In the genomic region with DNA sequence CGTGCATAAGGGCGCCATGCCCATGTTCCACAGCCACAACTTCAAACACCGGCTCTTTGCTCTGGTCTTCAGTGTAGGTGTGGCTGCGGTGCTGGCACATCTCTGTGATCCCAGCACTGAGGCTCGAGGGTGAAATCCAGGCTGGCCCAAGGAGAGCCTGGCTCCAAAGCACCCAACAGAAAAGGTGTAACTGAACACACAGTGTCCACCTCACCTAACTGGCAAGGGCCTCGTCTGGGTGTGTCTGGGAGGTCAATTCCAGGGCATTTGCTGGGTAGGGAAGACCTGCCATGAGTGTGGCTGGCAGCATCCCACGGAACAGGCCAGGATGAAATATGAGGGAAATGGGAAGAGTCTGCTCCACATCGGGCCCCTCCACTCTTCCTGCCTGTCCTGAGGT, we compare ENCODE assay signal across 25 mouse cellular contexts. TPM values are rescaled to one million over a fixed set of nuclear protein-coding genes. Genes with fewer than 3 reads are reported as not detected.
DNase-seq lines count a peak whose midpoint lies in the region; ATAC-seq lines count a peak whose summit lies in the region.
"Had no signal": no experiment of that assay in that cellular context is flagged by ENCODE, and none has a peak within 500 bp of the region (broad histone marks: within the 10 kb centered on the region; RNA-seq: fewer than 3 reads in every experiment).

No protein-coding gene starts in this region.

- H3K9me3 ChIP-seq in forebrain, embryonic 10.5 days, result no peaks in the 10 kb centered on the region
- H3K9me3 ChIP-seq in forebrain, embryonic 14.5 days (replicated peaks; ENCODE audit: control insufficient read depth, low read length), result no peaks in the 10 kb centered on the region
- H3K9me3 ChIP-seq in heart, embryonic 13.5 days, result no peaks in the 10 kb centered on the region
- H3K9me3 ChIP-seq in midbrain, embryonic 10.5 days (replicated peaks), result no peaks in the 10 kb centered on the region
- H3K9me3 ChIP-seq in midbrain, embryonic 15.5 days, result no peaks in the 10 kb centered on the region
- H3K9me3 ChIP-seq: embryonic facial prominence, embryonic 10.5 days; embryonic facial prominence, embryonic 12.5 days; forebrain, embryonic 12.5 days; forebrain, embryonic 15.5 days had no signal

- DNase-seq in forebrain, embryonic 10.5 days (ENCODE audit: extremely low spot score, low spot score), result no peak
- DNase-seq in forebrain, embryonic 14.5 days (ENCODE audit: low spot score), result no peak
- no peak for DNase-seq in heart, postnatal 10 days
- DNase-seq in midbrain, embryonic 10.5 days (ENCODE audit: low spot score), result no peak
- no peak for DNase-seq in spleen, adult 12 weeks (ENCODE audit: low spot score)
- DNase-seq: adrenal gland, adult 8-10 months; adrenal gland, postnatal 14 days; adrenal gland, postnatal 36 days; B cell, adult 2 months; cerebellum, adult 11-12 months; cerebellum, adult 2 months; cerebellum, adult 9-10 months; cerebellum, postnatal 10 days; cerebellum, postnatal 25 days had no signal

- intact Hi-C loops in heart, postnatal 10 days (cut with DNase I), result loop anchor here (10.0 kb wide), 1 partner anchor 498 kb away; no protein-coding TSS in a partner anchor

- WGBS in forebrain, embryonic 10.5 days, result 89% methylated on average over 8 of the region's 8 CpGs
- WGBS in forebrain, embryonic 14.5 days, result 81% methylated on average over 8 of the region's 8 CpGs
- WGBS in heart, embryonic 13.5 days, result 78% methylated on average over 8 of the region's 8 CpGs
- 85% methylated on average over 8 of the region's 8 CpGs for WGBS in midbrain, embryonic 10.5 days
- WGBS in midbrain, embryonic 15.5 days, result 85% methylated on average over 8 of the region's 8 CpGs

- no peak for ATAC-seq in forebrain, embryonic 14.5 days
- ATAC-seq in heart, embryonic 13.5 days (ENCODE audit: extremely low read depth, insufficient number of reproducible peaks, low FRiP score, low TSS enrichment), result no peak
- ATAC-seq in midbrain, embryonic 15.5 days (replicated peaks), result no peak
- ATAC-seq: activated CD4-positive, CD25-positive, alpha-beta regulatory T cell, adult 4 months; CD4-positive, CD25-positive, alpha-beta regulatory T cell, adult 4 months; forebrain, embryonic 15.5 days; Patski had no signal

- no peaks in the 10 kb centered on the region for H3K36me3 ChIP-seq in forebrain, embryonic 10.5 days (replicated peaks)
- H3K36me3 ChIP-seq in forebrain, embryonic 14.5 days (ENCODE audit: control insufficient read depth, insufficient read depth, low read length), result no peaks in the 10 kb centered on the region
- no peaks in the 10 kb centered on the region for H3K36me3 ChIP-seq in heart, embryonic 13.5 days
- H3K36me3 ChIP-seq in midbrain, embryonic 10.5 days, result no peaks in the 10 kb centered on the region
- no peaks in the 10 kb centered on the region for H3K36me3 ChIP-seq in midbrain, embryonic 15.5 days (replicated peaks)
- H3K36me3 ChIP-seq: embryonic facial prominence, embryonic 10.5 days; embryonic facial prominence, embryonic 12.5 days; forebrain, embryonic 12.5 days; forebrain, embryonic 15.5 days; G1E had no signal

- H3K4me3 ChIP-seq in forebrain, embryonic 10.5 days, result no peak overlapping the region
- no peak overlapping the region for H3K4me3 ChIP-seq in forebrain, embryonic 14.5 days (ENCODE audit: low read depth, low read length)
- no peak overlapping the region for H3K4me3 ChIP-seq in heart, embryonic 13.5 days
- no peak overlapping the region for H3K4me3 ChIP-seq in midbrain, embryonic 10.5 days
- no peak overlapping the region for H3K4me3 ChIP-seq in midbrain, embryonic 15.5 days
- H3K4me3 ChIP-seq: embryonic facial prominence, embryonic 10.5 days; embryonic facial prominence, embryonic 12.5 days; forebrain, embryonic 12.5 days; forebrain, embryonic 15.5 days had no signal

- H3K27me3 ChIP-seq in forebrain, embryonic 10.5 days (ENCODE audit: poor library complexity, severe bottlenecking), result peaks cover under 1% of the 10 kb centered on the region
- no peaks in the 10 kb centered on the region for H3K27me3 ChIP-seq in forebrain, embryonic 14.5 days (replicated peaks; ENCODE audit: control insufficient read depth, insufficient read depth, low read length)
- H3K27me3 ChIP-seq in heart, embryonic 13.5 days (replicated peaks), result no peaks in the 10 kb centered on the region
- peaks cover 21% of the 10 kb centered on the region for H3K27me3 ChIP-seq in midbrain, embryonic 10.5 days (ENCODE audit: low read depth, poor library complexity, severe bottlenecking)
- H3K27me3 ChIP-seq in midbrain, embryonic 15.5 days (replicated peaks), result no peaks in the 10 kb centered on the region
- H3K27me3 ChIP-seq: CH12.LX; forebrain, embryonic 12.5 days; forebrain, embryonic 15.5 days; Patski had no signal

- peak overlapping the region; percentile 35; the same call in 1 of the 2 replicates for H3K27ac ChIP-seq in forebrain, embryonic 10.5 days
- no peak overlapping the region for H3K27ac ChIP-seq in forebrain, embryonic 14.5 days (ENCODE audit: low read depth, low read length)
- H3K27ac ChIP-seq in heart, embryonic 13.5 days (replicated peaks), result no peak overlapping the region
- H3K27ac ChIP-seq in midbrain, embryonic 10.5 days (replicated peaks), result 0 out of 2 replicates have a peak overlapping the region, but pooled peaks have one; percentile 15
- H3K27ac ChIP-seq in midbrain, embryonic 15.5 days, result no peak overlapping the region
- H3K27ac ChIP-seq: embryonic facial prominence, embryonic 10.5 days; embryonic facial prominence, embryonic 12.5 days; forebrain, embryonic 12.5 days; forebrain, embryonic 15.5 days had no signal

- no peak overlapping the region for H3K9ac ChIP-seq in forebrain, embryonic 14.5 days (ENCODE audit: low read length)
- H3K9ac ChIP-seq in heart, embryonic 13.5 days, result peak overlapping the region; percentile 35; the same call in 1 of the 2 replicates
- H3K9ac ChIP-seq in midbrain, embryonic 15.5 days, result no peak overlapping the region
- H3K9ac ChIP-seq: embryonic facial prominence, embryonic 12.5 days; forebrain, embryonic 12.5 days; forebrain, embryonic 15.5 days had no signal

- peaks cover 88% of the 10 kb centered on the region for H3K4me1 ChIP-seq in forebrain, embryonic 10.5 days
- H3K4me1 ChIP-seq in forebrain, embryonic 14.5 days (ENCODE audit: control insufficient read depth, insufficient read depth, low read length), result peaks cover 65% of the 10 kb centered on the region
- H3K4me1 ChIP-seq in heart, embryonic 13.5 days, result peaks cover 98% of the 10 kb centered on the region
- H3K4me1 ChIP-seq in midbrain, embryonic 10.5 days, result peaks cover 88% of the 10 kb centered on the region
- peaks cover 70% of the 10 kb centered on the region for H3K4me1 ChIP-seq in midbrain, embryonic 15.5 days

- no peak overlapping the region for H3K4me2 ChIP-seq in forebrain, embryonic 14.5 days (ENCODE audit: low read length)
- H3K4me2 ChIP-seq in heart, embryonic 13.5 days, result no peak overlapping the region
- no peak overlapping the region for H3K4me2 ChIP-seq in midbrain, embryonic 15.5 days
- H3K4me2 ChIP-seq: embryonic facial prominence, embryonic 12.5 days; forebrain, embryonic 12.5 days; forebrain, embryonic 15.5 days had no signal

RNA-seq across cellular contexts. Expression of a gene that starts 6.7 kb away (rescaled TPM):
- 13.1 and 15.4 TPM in 2 replicates for polyA plus RNA-seq in forebrain, embryonic 10.5 days (2016; fragmentation: Nextera tagmentation; extraction: Ambion mirVana)
- polyA plus RNA-seq in forebrain, embryonic 14.5 days (2014; fragmentation: Nextera tagmentation; extraction: Ambion mirVana), result 15.5 and 19.9 TPM in 2 replicates
- polyA plus RNA-seq in heart, embryonic 13.5 days (2015; fragmentation: Nextera tagmentation; extraction: Ambion mirVana), result 19.7 and 20.2 TPM in 2 replicates
- total RNA-seq in heart, postnatal 10 days (2021), result 10 to 100 TPM; 52.7 to 67.3 TPM
- polyA plus RNA-seq in midbrain, embryonic 10.5 days (2016; fragmentation: Nextera tagmentation; extraction: Ambion mirVana), result 14.8 and 21.9 TPM in 2 replicates
- polyA plus RNA-seq in midbrain, embryonic 15.5 days (2015; fragmentation: Nextera tagmentation; extraction: Ambion mirVana), result 28.2 and 28.7 TPM in 2 replicates
- polyA plus RNA-seq: G1E had no signal

Comparison
In these comparisons a context has a peak if more than half of its experiments do, and no peak if none do; other contexts are left out.
1. H3K27ac ChIP-seq: peak in forebrain, embryonic 10.5 days (single experiment) and midbrain, embryonic 10.5 days (single experiment); none in forebrain, embryonic 14.5 days (single experiment), heart, embryonic 13.5 days (single experiment) and midbrain, embryonic 15.5 days (single experiment).